Mouse (Mus musculus): Measurements from ENCODE around the gene Olfr1290.

Gene Olfr1290

DNA sequence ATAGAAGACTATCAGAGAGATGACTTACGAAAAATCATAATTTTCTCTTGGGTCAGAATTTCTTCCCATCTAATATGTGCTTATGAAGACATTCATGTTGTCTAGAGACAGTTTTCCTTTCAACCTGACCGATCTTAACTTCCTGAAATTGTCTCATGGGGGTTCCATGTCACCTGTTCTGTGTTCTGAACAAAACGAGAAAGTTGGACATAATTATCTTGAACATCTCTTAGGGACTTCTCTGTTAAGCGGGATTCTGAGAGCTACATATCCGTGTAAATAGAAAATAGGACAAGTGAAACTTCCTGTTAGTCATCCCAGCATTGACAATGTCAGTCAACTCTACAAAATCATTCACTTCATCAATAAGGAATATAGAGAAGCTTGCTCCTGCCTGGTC is at the start of gene Olfr1290:
TSS of gene Olfr1290 (minus strand) at position 101 of the 400 bp plus-strand sequence.
- DNase-seq (ENCODE audit: low spot score): no peak

- no peak for DNase-seq (ENCODE audit: low spot score)
Measured at GRCm38 (mm10) chr2:111540191-111540590, 46.6 kb upstream of the Olfr1290 start, which contains the start of gene Olfr1294. Olfr1294 (minus strand) TSS chr2:111540291.

- no peak for DNase-seq (ENCODE audit: low spot score)
Measured at GRCm38 (mm10) chr2:111524903-111525302, 31.3 kb upstream of the Olfr1290 start, which contains the start of gene Olfr1293-ps. Olfr1293-ps (plus strand) TSS chr2:111525203.

DNA sequence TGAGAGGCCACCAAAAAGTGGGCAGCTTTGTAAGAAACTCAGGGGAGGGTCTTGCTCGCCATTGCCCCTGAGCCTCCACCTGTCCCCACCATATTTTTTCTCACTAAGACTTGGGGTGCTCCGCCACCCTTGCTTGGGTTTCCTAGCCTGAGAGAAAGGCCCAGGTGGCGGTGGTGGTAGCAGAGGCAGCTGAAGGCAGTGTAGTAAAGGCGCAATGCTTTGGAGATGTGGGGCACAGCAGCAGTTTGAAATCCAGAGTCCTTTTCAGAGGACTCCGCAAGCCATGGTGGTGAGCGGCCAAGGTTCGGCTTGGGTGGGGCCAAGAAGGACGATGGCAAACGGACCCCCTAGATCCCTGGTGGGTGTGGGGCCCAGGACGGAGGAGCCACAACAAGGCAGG is 23.8 kb upstream of the Olfr1290 start:
- no peak for DNase-seq (ENCODE audit: low spot score)

DNA sequence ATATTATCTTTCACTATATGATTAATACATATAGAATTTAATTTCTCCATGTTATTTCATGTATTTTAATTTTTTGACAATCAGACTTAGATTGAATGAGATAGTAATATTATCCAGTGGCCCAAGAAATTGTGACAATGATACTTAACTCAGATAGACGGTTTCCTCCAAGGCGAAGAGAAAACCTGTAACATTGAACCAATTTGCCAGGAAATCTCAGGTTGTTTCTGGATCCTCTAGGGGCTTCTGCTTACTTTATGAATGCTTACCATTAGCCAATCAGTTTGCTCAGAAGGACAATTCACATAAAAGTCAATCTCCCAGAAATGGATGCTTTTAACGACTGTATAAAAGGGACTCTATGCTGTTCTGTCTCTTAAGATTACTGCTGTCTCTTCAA is 3.3 kb upstream of the Olfr1290 start, which contains the start of gene Olfr1291-ps1:
TSS of gene Olfr1291-ps1 (plus strand) at position 301 of the 400 bp plus-strand sequence.
- no peak for DNase-seq (ENCODE audit: low spot score)

- no peak for DNase-seq (ENCODE audit: low spot score)
Measured at GRCm38 (mm10) chr2:111480519-111480918, 13.1 kb downstream of the Olfr1290 start, which contains the start of gene Olfr1289. Olfr1289 (plus strand) TSS chr2:111480819.

GRCm38 (mm10) chr2:111473801-111474200 is 19.8 kb downstream of the Olfr1290 start, which contains the start of gene Olfr1288:
Olfr1288 (plus strand) TSS chr2:111474101.
- DNase-seq (ENCODE audit: low spot score): no peak

DNA sequence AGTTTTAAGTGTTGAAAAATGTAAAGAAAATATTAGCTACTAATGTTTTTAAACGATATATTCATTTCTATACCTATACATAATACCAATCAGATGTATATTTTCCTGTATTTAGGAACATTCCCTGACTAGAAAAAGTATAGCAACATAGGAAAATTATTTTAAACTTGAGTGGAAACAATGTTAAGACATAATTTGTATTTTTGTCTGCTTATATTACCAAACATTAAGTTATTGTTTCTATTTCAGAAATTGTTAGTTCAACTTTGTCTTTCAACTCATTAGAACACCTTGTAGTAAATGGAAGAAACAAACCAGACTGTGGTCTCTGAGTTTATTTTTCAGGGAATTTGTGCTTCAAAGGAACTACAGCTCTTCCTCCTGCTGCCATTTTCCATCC is 44.8 kb downstream of the Olfr1290 start, which contains the start of gene Olfr1287:
TSS of gene Olfr1287 (plus strand) at position 301 of the 400 bp plus-strand sequence.
- DNase-seq (ENCODE audit: low spot score): no peak

Data from embryo, embryonic 10.5 days (tissue).